Mouse (Mus musculus) E14TG2a.4 (cell line): ENCODE measurements around the gene Lce1g.

ENCODE experiments used
- H3K27me3 ChIP-seq: 2 replicates; pipeline ENCODE4 v1.6.1; 2014; ENCODE audit warnings: low read length, control low read depth; ENCODE audit not compliant: insufficient read depth
- H3K36me3 ChIP-seq: 2 replicates; pipeline ENCODE4 v1.6.1; 2014; ENCODE audit warnings: low read length, control low read depth; ENCODE audit not compliant: insufficient read depth
- H3K4me1 ChIP-seq: replicated peaks from 2 replicates; pipeline ENCODE4 v1.6.1; 2014; ENCODE audit warnings: low read depth, low read length, control low read depth
- H3K4me3 ChIP-seq: replicated peaks from 2 replicates; pipeline ENCODE4 v1.5.1; 2014; ENCODE audit warnings: mild to moderate bottlenecking, low read length
- H3K9me3 ChIP-seq: 2 replicates; pipeline ENCODE4 v1.6.1; 2014; ENCODE audit warnings: low read length, control low read depth
- CTCF ChIP-seq: conservative IDR thresholded peaks from 2 replicates; pipeline ENCODE4 v1.5.1; 2014; ENCODE audit warnings: low read length
- NANOG ChIP-seq: IDR thresholded peaks from 2 replicates; pipeline ENCODE4 v1.6.1; 2014; ENCODE audit warnings: borderline replicate concordance, low read length, mixed read lengths
- POU5F1 ChIP-seq: IDR thresholded peaks from 2 replicates; pipeline ENCODE4 v1.6.1; 2014; ENCODE audit warnings: low read length, borderline replicate concordance

The Lce1g gene

GRCm38 (mm10) chr3:92715122-92715521 is 37.0 kb downstream of the Lce1g start:
- H3K4me1 ChIP-seq, result no peaks in the 10 kb centered on the region
- TF ChIP-seq POU5F1 (no peak), CTCF (peak; percentile 22; the same call in 1 of the 2 replicates)

GRCm38 (mm10) chr3:92708974-92709373 is 43.2 kb downstream of the Lce1g start, which contains the start of gene Lce1e:
Gene Lce1e, minus strand, starts transcription at chr3:92709074.
- Histone ChIP-seq H3K4me3 (no peak within 1 kb of the TSS), H3K27me3 (no peaks in the 10 kb centered on the region), H3K36me3 (no peaks in the 10 kb centered on the region), H3K4me1 (no peaks in the 10 kb centered on the region), H3K9me3 (peaks cover 5% of the 10 kb centered on the region; the same call in 1 of the 2 replicates)
- TF ChIP-seq NANOG (no peak), POU5F1 (no peak), CTCF (no peak)

More at GRCm38 (mm10) chr3:92715122-92715521, 37.0 kb downstream of the Lce1g start:
- no peaks in the 10 kb centered on the region for H3K27me3 ChIP-seq
- no peak overlapping the region for H3K4me3 ChIP-seq
- H3K36me3 ChIP-seq, result no peaks in the 10 kb centered on the region
- no peaks in the 10 kb centered on the region for H3K9me3 ChIP-seq
